Mouse (Mus musculus) CD4-positive, CD25-positive, alpha-beta regulatory T cell, adult 2 months (primary cell): ENCODE measurements around the gene Tia1.

Experiments used
- DNase-seq: peaks from one replicate; pipeline ENCODE4 v3.0.0-alpha.2; 2012; ENCODE audit warnings: low read depth, low spot score

The Tia1 gene

GRCm38 (mm10) chr6:86480189-86480831, 76.3 kb downstream of the Tia1 start:
- DNase-seq, result no peak

- DNase-seq, result no peak
Measured at GRCm38 (mm10) chr6:86481871-86482270, 77.9 kb downstream of the Tia1 start.
